Mouse (Mus musculus): ENCODE measurements around the gene Chac2.

DNA sequence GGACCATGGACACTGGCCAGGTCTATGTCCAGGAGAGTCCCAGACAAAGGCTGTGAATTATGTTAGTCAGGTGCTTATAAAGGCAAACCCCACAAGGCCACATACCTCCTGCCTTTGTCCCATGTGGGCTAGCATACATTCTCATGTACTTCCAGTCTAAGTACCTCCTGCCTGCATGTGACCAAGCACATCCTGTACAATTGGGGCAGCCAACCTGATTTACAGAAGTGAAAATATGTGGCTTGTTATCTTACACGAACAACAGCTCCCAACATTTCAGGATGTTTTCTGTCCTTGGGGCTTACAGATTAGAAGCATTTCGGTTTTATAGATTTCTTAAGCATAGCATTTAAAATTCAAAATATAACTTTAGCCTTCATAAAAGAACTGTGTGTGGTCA is 13.9 kb upstream of the Chac2 start:
- TF ChIP-seq CTCF (IDR thresholded peaks at IDR 0.05; ENCODE audit: borderline replicate concordance, control insufficient read depth, extremely low read depth, insufficient read depth, low read length, poor library complexity) (no peak), POLR2A (IDR thresholded peaks at IDR 0.05; ENCODE audit: control insufficient read depth, extremely low read depth, insufficient read depth, low read length, poor library complexity) (no peak)

Data from thymus, adult 2 months (tissue).